Mouse (Mus musculus) erythroblast, embryonic 14.5 days (primary cell): ENCODE measurements at regions not wholly inside any gene's neighbourhood (a gene's known extent, or its start where the extent isn't known, plus 50 kb on each side); places are given as distances from the start of the nearest gene placed in this dataset.

Experiments
- GATA1 ChIP-seq: IDR thresholded peaks from 2 replicates; pipeline ENCODE4 v1.6.1; 2012; ENCODE audit warnings: low read length, inconsistent platforms, mixed read lengths
- TAL1 ChIP-seq: IDR thresholded peaks from 3 replicates; pipeline ENCODE4 v1.6.1; 2012; ENCODE audit warnings: low read length, inconsistent platforms, mixed read lengths

DNA sequence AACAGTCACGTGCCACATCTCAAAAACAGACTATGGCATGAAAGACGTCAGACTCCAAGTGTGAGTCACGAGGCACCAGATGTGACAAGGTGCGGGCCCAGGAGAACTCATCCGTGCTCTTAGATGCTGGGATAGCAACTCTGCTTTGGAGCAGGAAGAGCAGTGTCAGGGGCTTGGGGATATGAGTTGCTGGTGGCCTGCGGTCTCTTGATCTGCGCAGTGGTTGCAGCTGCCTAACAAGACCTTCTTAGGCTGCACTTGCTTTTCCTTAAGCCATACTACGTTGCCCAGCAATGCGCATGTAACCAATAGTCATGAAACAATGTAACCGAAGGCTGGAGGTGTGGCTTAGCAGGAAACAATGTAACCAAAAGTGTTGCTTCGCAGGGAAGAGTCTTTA lies 380.1 kb upstream of the Trpc7 start:
- no peak for TF ChIP-seq GATA1
- no peak for TF ChIP-seq TAL1
